Mouse (Mus musculus): Measurements from ENCODE around the gene Gm21987. TPM values are rescaled to one million over a fixed set of nuclear protein-coding genes. Genes with fewer than 3 reads are reported as not detected.

Gene Gm21987
- polyA plus RNA-seq, 1 experiment from 2014 or later, result not detected

- Histone ChIP-seq H3K27ac (ENCODE audit: low read length) (no peak overlapping the region), H3K4me3 (ENCODE audit: low read depth, low read length) (no peak overlapping the region), H3K4me2 (ENCODE audit: low read depth, low read length) (no peak overlapping the region), H3K36me3 (ENCODE audit: control insufficient read depth, insufficient read depth) (peaks cover 11% of the 10 kb centered on the region), H3K9me3 (replicated peaks; ENCODE audit: control insufficient read depth, low read length) (no peaks in the 10 kb centered on the region), H3K27me3 (ENCODE audit: control insufficient read depth, insufficient read depth, low read depth, low read length) (no peaks in the 10 kb centered on the region), H3K4me1 (ENCODE audit: control insufficient read depth, low read depth, low read length) (peaks cover 55% of the 10 kb centered on the region), H3K9ac (ENCODE audit: low read depth, low read length) (no peak overlapping the region)
- WGBS (ENCODE audit: insufficient replicate concordance), result 43% methylated on average over 3 of the region's 3 CpGs
- ATAC-seq (ENCODE audit: low read depth), result no peak
These were observed 32.7 kb downstream of the Gm21987 start for GRCm38 (mm10) chr16:38379493-38379892.

- H3K4me3 ChIP-seq (ENCODE audit: low read depth, low read length), result no peak overlapping the region
- H3K9me3 ChIP-seq (replicated peaks; ENCODE audit: control insufficient read depth, low read length), result no peaks in the 10 kb centered on the region
- H3K9ac ChIP-seq (ENCODE audit: low read depth, low read length), result no peak overlapping the region
- peaks cover 11% of the 10 kb centered on the region for H3K36me3 ChIP-seq (ENCODE audit: control insufficient read depth, insufficient read depth)
- no peaks in the 10 kb centered on the region for H3K27me3 ChIP-seq (ENCODE audit: control insufficient read depth, insufficient read depth, low read depth, low read length)
- ATAC-seq (ENCODE audit: low read depth), result no peak
- no peak overlapping the region for H3K4me2 ChIP-seq (ENCODE audit: low read depth, low read length)
- 73% methylated on average over 3 of the region's 3 CpGs for WGBS (ENCODE audit: insufficient replicate concordance)
- H3K27ac ChIP-seq (ENCODE audit: low read length), result no peak overlapping the region
- H3K4me1 ChIP-seq (ENCODE audit: control insufficient read depth, low read depth, low read length), result peaks cover 55% of the 10 kb centered on the region
These were observed 33.1 kb downstream of the Gm21987 start for GRCm38 (mm10) chr16:38379926-38380325.

GRCm38 (mm10) chr16:38383683-38384082 lies 36.8 kb downstream of the Gm21987 start:
- peak overlapping the region; percentile 73 for H3K27ac ChIP-seq (ENCODE audit: low read length)
- H3K9ac ChIP-seq (ENCODE audit: low read depth, low read length), result no peak overlapping the region
- no peaks in the 10 kb centered on the region for H3K9me3 ChIP-seq (replicated peaks; ENCODE audit: control insufficient read depth, low read length)
- H3K4me1 ChIP-seq (ENCODE audit: control insufficient read depth, low read depth, low read length), result peaks cover 52% of the 10 kb centered on the region
- no peak overlapping the region for H3K4me3 ChIP-seq (ENCODE audit: low read depth, low read length)
- ATAC-seq (ENCODE audit: low read depth), result peak; percentile 78
- H3K27me3 ChIP-seq (ENCODE audit: control insufficient read depth, insufficient read depth, low read depth, low read length), result no peaks in the 10 kb centered on the region
- 37% methylated on average over 2 of the region's 2 CpGs for WGBS (ENCODE audit: insufficient replicate concordance)
- H3K4me2 ChIP-seq (ENCODE audit: low read depth, low read length), result no peak overlapping the region
- peaks cover 2% of the 10 kb centered on the region; the same call in 1 of the 2 replicates for H3K36me3 ChIP-seq (ENCODE audit: control insufficient read depth, insufficient read depth)

GRCm38 (mm10) chr16:38385184-38385634 lies 38.4 kb downstream of the Gm21987 start:
- Histone ChIP-seq H3K27ac (ENCODE audit: low read length) (peak overlapping the region; percentile 12; the same call in 1 of the 2 replicates), H3K27me3 (ENCODE audit: control insufficient read depth, insufficient read depth, low read depth, low read length) (no peaks in the 10 kb centered on the region), H3K36me3 (ENCODE audit: control insufficient read depth, insufficient read depth) (no peaks in the 10 kb centered on the region), H3K9ac (ENCODE audit: low read depth, low read length) (0 out of 2 replicates have a peak overlapping the region, but pooled peaks have one; percentile 5), H3K4me2 (ENCODE audit: low read depth, low read length) (no peak overlapping the region), H3K4me3 (ENCODE audit: low read depth, low read length) (no peak overlapping the region), H3K4me1 (ENCODE audit: control insufficient read depth, low read depth, low read length) (peaks cover 43% of the 10 kb centered on the region), H3K9me3 (replicated peaks; ENCODE audit: control insufficient read depth, low read length) (no peaks in the 10 kb centered on the region)
- 75% methylated on average over 6 of the region's 6 CpGs for WGBS (ENCODE audit: insufficient replicate concordance)
- ATAC-seq (ENCODE audit: low read depth), result no peak

GRCm38 (mm10) chr16:38385700-38386099 lies 38.9 kb downstream of the Gm21987 start:
- Histone ChIP-seq H3K27me3 (ENCODE audit: control insufficient read depth, insufficient read depth, low read depth, low read length) (no peaks in the 10 kb centered on the region), H3K4me2 (ENCODE audit: low read depth, low read length) (no peak overlapping the region), H3K4me1 (ENCODE audit: control insufficient read depth, low read depth, low read length) (peaks cover 43% of the 10 kb centered on the region), H3K27ac (ENCODE audit: low read length) (no peak overlapping the region), H3K9ac (ENCODE audit: low read depth, low read length) (no peak overlapping the region), H3K36me3 (ENCODE audit: control insufficient read depth, insufficient read depth) (no peaks in the 10 kb centered on the region), H3K9me3 (replicated peaks; ENCODE audit: control insufficient read depth, low read length) (no peaks in the 10 kb centered on the region), H3K4me3 (ENCODE audit: low read depth, low read length) (no peak overlapping the region)
- WGBS (ENCODE audit: insufficient replicate concordance), result 79% methylated on average over 4 of the region's 4 CpGs
- no peak for ATAC-seq (ENCODE audit: low read depth)

- WGBS (ENCODE audit: insufficient replicate concordance), result 24% methylated on average over 6 of the region's 6 CpGs
These were observed 40.5 kb downstream of the Gm21987 start for GRCm38 (mm10) chr16:38387389-38387788.

GRCm38 (mm10) chr16:38388757-38389156 lies 41.9 kb downstream of the Gm21987 start:
- peaks cover 32% of the 10 kb centered on the region for H3K4me1 ChIP-seq (ENCODE audit: control insufficient read depth, low read depth, low read length)
- no peak for ATAC-seq (ENCODE audit: low read depth)
- no peaks in the 10 kb centered on the region for H3K27me3 ChIP-seq (ENCODE audit: control insufficient read depth, insufficient read depth, low read depth, low read length)
- no peak overlapping the region for H3K4me2 ChIP-seq (ENCODE audit: low read depth, low read length)
- H3K9ac ChIP-seq (ENCODE audit: low read depth, low read length), result no peak overlapping the region
- no peak overlapping the region for H3K27ac ChIP-seq (ENCODE audit: low read length)
- H3K9me3 ChIP-seq (replicated peaks; ENCODE audit: control insufficient read depth, low read length), result no peaks in the 10 kb centered on the region
- WGBS (ENCODE audit: insufficient replicate concordance), result 67% methylated on average over 6 of the region's 6 CpGs
- no peaks in the 10 kb centered on the region for H3K36me3 ChIP-seq (ENCODE audit: control insufficient read depth, insufficient read depth)
- H3K4me3 ChIP-seq (ENCODE audit: low read depth, low read length), result no peak overlapping the region

More at GRCm38 (mm10) chr16:38387389-38387788, 40.5 kb downstream of the Gm21987 start:
- Histone ChIP-seq H3K4me3 (ENCODE audit: low read depth, low read length) (no peak overlapping the region), H3K9ac (ENCODE audit: low read depth, low read length) (no peak overlapping the region), H3K27me3 (ENCODE audit: control insufficient read depth, insufficient read depth, low read depth, low read length) (no peaks in the 10 kb centered on the region), H3K4me1 (ENCODE audit: control insufficient read depth, low read depth, low read length) (peaks cover 43% of the 10 kb centered on the region), H3K9me3 (replicated peaks; ENCODE audit: control insufficient read depth, low read length) (no peaks in the 10 kb centered on the region), H3K27ac (ENCODE audit: low read length) (peak overlapping the region; percentile 52; the same call in 1 of the 2 replicates), H3K36me3 (ENCODE audit: control insufficient read depth, insufficient read depth) (no peaks in the 10 kb centered on the region), H3K4me2 (ENCODE audit: low read depth, low read length) (0 out of 2 replicates have a peak overlapping the region, but pooled peaks have one; percentile 2)
- peak; percentile 65 for ATAC-seq (ENCODE audit: low read depth)

GRCm38 (mm10) chr16:38389284-38389893 lies 42.5 kb downstream of the Gm21987 start:
- Histone ChIP-seq H3K4me1 (ENCODE audit: control insufficient read depth, low read depth, low read length) (peaks cover 26% of the 10 kb centered on the region), H3K4me3 (ENCODE audit: low read depth, low read length) (no peak overlapping the region), H3K4me2 (ENCODE audit: low read depth, low read length) (no peak overlapping the region), H3K36me3 (ENCODE audit: control insufficient read depth, insufficient read depth) (no peaks in the 10 kb centered on the region), H3K9ac (ENCODE audit: low read depth, low read length) (no peak overlapping the region), H3K27me3 (ENCODE audit: control insufficient read depth, insufficient read depth, low read depth, low read length) (no peaks in the 10 kb centered on the region), H3K27ac (ENCODE audit: low read length) (no peak overlapping the region), H3K9me3 (replicated peaks; ENCODE audit: control insufficient read depth, low read length) (no peaks in the 10 kb centered on the region)
- no peak for ATAC-seq (ENCODE audit: low read depth)
- WGBS (ENCODE audit: insufficient replicate concordance), result 67% methylated on average over 8 of the region's 8 CpGs

GRCm38 (mm10) chr16:38390322-38390721 lies 43.5 kb downstream of the Gm21987 start:
- no peaks in the 10 kb centered on the region for H3K27me3 ChIP-seq (ENCODE audit: control insufficient read depth, insufficient read depth, low read depth, low read length)
- 76% methylated on average over 7 of the region's 7 CpGs for WGBS (ENCODE audit: insufficient replicate concordance)
- H3K9ac ChIP-seq (ENCODE audit: low read depth, low read length), result no peak overlapping the region
- H3K27ac ChIP-seq (ENCODE audit: low read length), result no peak overlapping the region
- no peak overlapping the region for H3K4me2 ChIP-seq (ENCODE audit: low read depth, low read length)
- no peaks in the 10 kb centered on the region for H3K9me3 ChIP-seq (replicated peaks; ENCODE audit: control insufficient read depth, low read length)
- H3K4me1 ChIP-seq (ENCODE audit: control insufficient read depth, low read depth, low read length), result peaks cover 17% of the 10 kb centered on the region
- H3K36me3 ChIP-seq (ENCODE audit: control insufficient read depth, insufficient read depth), result no peaks in the 10 kb centered on the region
- H3K4me3 ChIP-seq (ENCODE audit: low read depth, low read length), result no peak overlapping the region
- ATAC-seq (ENCODE audit: low read depth), result no peak
